ENCODE assay signal across 22 mouse cellular contexts in the genomic region with DNA sequence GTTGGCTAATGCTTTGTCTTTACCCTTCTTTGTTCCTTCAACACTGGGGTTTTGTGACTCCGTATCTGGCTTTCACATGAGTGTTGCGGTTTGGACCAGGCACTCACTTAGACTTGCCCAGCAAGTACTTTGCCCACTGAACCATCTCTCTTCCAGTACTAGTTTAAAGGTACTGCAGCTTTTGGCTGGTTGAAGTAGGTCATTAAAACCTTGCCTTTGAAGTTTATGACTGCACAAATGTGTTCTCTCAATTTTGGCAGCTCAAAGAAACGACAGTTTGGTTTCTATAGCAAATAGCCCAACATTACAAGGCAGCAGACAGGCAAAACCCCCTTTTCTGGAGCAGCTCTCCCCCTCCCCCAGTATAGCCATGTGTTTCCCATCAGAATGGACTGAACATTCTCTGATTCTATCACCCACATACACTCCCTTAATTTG. TPM values are rescaled to one million over a fixed set of nuclear protein-coding genes. Genes with fewer than 3 reads are reported as not detected.
A peak's percentile ranks its signal among the peaks of the same experiment; 100 is the strongest.
DNase-seq lines count a peak whose midpoint lies in the region; ATAC-seq and TF ChIP-seq lines count a peak whose summit lies in the region.
"Had no signal": no experiment of that assay in that cellular context is flagged by ENCODE, and none has a peak within 500 bp of the region (broad histone marks: within the 10 kb centered on the region; RNA-seq: fewer than 3 reads in every experiment).

No protein-coding gene starts in this region.

- no peaks in the 10 kb centered on the region for H3K27me3 ChIP-seq in heart, embryonic 10.5 days (ENCODE audit: insufficient read depth, poor library complexity, severe bottlenecking)
- H3K27me3 ChIP-seq in liver, adult 2 months (ENCODE audit: control insufficient read depth, insufficient read depth, low read length) = no peaks in the 10 kb centered on the region
- no peaks in the 10 kb centered on the region for H3K27me3 ChIP-seq in liver, embryonic 11.5 days (replicated peaks; ENCODE audit: control insufficient read depth, insufficient read depth, low read length)
- H3K27me3 ChIP-seq in limb, embryonic 10.5 days (ENCODE audit: low read depth, poor library complexity, severe bottlenecking) = no peaks in the 10 kb centered on the region
- no peaks in the 10 kb centered on the region for H3K27me3 ChIP-seq in hindbrain, embryonic 11.5 days (ENCODE audit: control insufficient read depth, insufficient read depth, low read length)
- H3K27me3 ChIP-seq: neural tube, embryonic 12.5 days had no signal

- no peak for TF ChIP-seq POLR2A in liver, adult 2 months (IDR thresholded peaks at IDR 0.05; ENCODE audit: extremely low read depth, insufficient read depth, low read length)

- peak overlapping the region; percentile 25; the same call in 1 of the 2 replicates for H3K9ac ChIP-seq in liver, adult 2 months (ENCODE audit: low read depth, low read length)
- no peak overlapping the region for H3K9ac ChIP-seq in liver, embryonic 11.5 days (ENCODE audit: low read depth, low read length)
- H3K9ac ChIP-seq in hindbrain, embryonic 11.5 days (ENCODE audit: low read depth, low read length) = no peak overlapping the region
- H3K9ac ChIP-seq: hindbrain, embryonic 14.5 days; neural tube, embryonic 12.5 days had no signal

- H3K27ac ChIP-seq in heart, embryonic 10.5 days = no peak overlapping the region
- no peak overlapping the region; the same call in 1 of the 2 replicates for H3K27ac ChIP-seq in liver, adult 2 months (replicated peaks; ENCODE audit: insufficient read depth, low read depth, low read length)
- H3K27ac ChIP-seq in liver, embryonic 11.5 days (ENCODE audit: low read depth, low read length) = no peak overlapping the region
- H3K27ac ChIP-seq in limb, embryonic 10.5 days = no peak overlapping the region
- H3K27ac ChIP-seq in hindbrain, embryonic 11.5 days (ENCODE audit: low read depth, low read length) = no peak overlapping the region
- H3K27ac ChIP-seq: hindbrain, embryonic 14.5 days; left cerebral cortex, adult 2 months; neural tube, embryonic 12.5 days had no signal

- H3K9me3 ChIP-seq in heart, embryonic 10.5 days = no peaks in the 10 kb centered on the region
- no peaks in the 10 kb centered on the region for H3K9me3 ChIP-seq in liver, embryonic 11.5 days (ENCODE audit: control insufficient read depth, low read length)
- no peaks in the 10 kb centered on the region for H3K9me3 ChIP-seq in limb, embryonic 10.5 days (replicated peaks)
- no peaks in the 10 kb centered on the region for H3K9me3 ChIP-seq in hindbrain, embryonic 11.5 days (ENCODE audit: control insufficient read depth, low read length)
- H3K9me3 ChIP-seq: neural tube, embryonic 12.5 days had no signal

- no peak overlapping the region for H3K4me3 ChIP-seq in heart, embryonic 10.5 days
- H3K4me3 ChIP-seq in liver, adult 2 months (ENCODE audit: insufficient read depth, low read depth, low read length) = no peak overlapping the region
- H3K4me3 ChIP-seq in liver, embryonic 11.5 days (ENCODE audit: low read depth, low read length) = no peak overlapping the region
- no peak overlapping the region for H3K4me3 ChIP-seq in limb, embryonic 10.5 days
- no peak overlapping the region for H3K4me3 ChIP-seq in hindbrain, embryonic 11.5 days (ENCODE audit: low read depth, low read length)
- H3K4me3 ChIP-seq: left cerebral cortex, adult 2 months; neural tube, embryonic 12.5 days had no signal

- peaks cover 13% of the 10 kb centered on the region; the same call in 1 of the 2 replicates for H3K79me2 ChIP-seq in liver, adult 2 months (ENCODE audit: control insufficient read depth, insufficient read depth, low read length)

- H3K4me1 ChIP-seq in heart, embryonic 10.5 days = no peaks in the 10 kb centered on the region
- peaks cover 17% of the 10 kb centered on the region; the same call in 1 of the 2 replicates for H3K4me1 ChIP-seq in liver, adult 2 months (ENCODE audit: control insufficient read depth, insufficient read depth, low read length)
- no peaks in the 10 kb centered on the region for H3K4me1 ChIP-seq in liver, embryonic 11.5 days (replicated peaks; ENCODE audit: control insufficient read depth, insufficient read depth, low read length)
- H3K4me1 ChIP-seq in limb, embryonic 10.5 days = 0 out of 2 replicates have a peak, but pooled peaks cover 5% of the 10 kb centered on the region
- no peaks in the 10 kb centered on the region for H3K4me1 ChIP-seq in hindbrain, embryonic 11.5 days (replicated peaks; ENCODE audit: control insufficient read depth, insufficient read depth, low read length)
- H3K4me1 ChIP-seq: neural tube, embryonic 12.5 days had no signal

- no peaks in the 10 kb centered on the region for H3K36me3 ChIP-seq in heart, embryonic 10.5 days
- peaks cover 5% of the 10 kb centered on the region; the same call in 1 of the 2 replicates for H3K36me3 ChIP-seq in liver, adult 2 months (ENCODE audit: control insufficient read depth, insufficient read depth, low read length)
- no peaks in the 10 kb centered on the region for H3K36me3 ChIP-seq in liver, embryonic 11.5 days (ENCODE audit: control insufficient read depth, insufficient read depth, low read length)
- no peaks in the 10 kb centered on the region for H3K36me3 ChIP-seq in limb, embryonic 10.5 days
- no peaks in the 10 kb centered on the region for H3K36me3 ChIP-seq in hindbrain, embryonic 11.5 days (ENCODE audit: control insufficient read depth, insufficient read depth, low read length)
- H3K36me3 ChIP-seq: neural tube, embryonic 12.5 days had no signal

- no peak for ATAC-seq in liver, embryonic 11.5 days (replicated peaks; ENCODE audit: low FRiP score)
- no peak for ATAC-seq in hindbrain, embryonic 11.5 days (ENCODE audit: low FRiP score)
- ATAC-seq: intestine, embryonic 16.5 days had no signal

- no peak for TF ChIP-seq CTCF in liver, adult 2 months (IDR thresholded peaks at IDR 0.05; ENCODE audit: low read depth, low read length)

- peak; percentile 61 for DNase-seq in heart, adult 11 months
- DNase-seq in heart, embryonic 10.5 days (ENCODE audit: low spot score) = no peak
- peak; percentile 80 for DNase-seq in liver, adult 2 months (ENCODE audit: extremely low read depth, low read depth, low spot score)
- DNase-seq in liver, embryonic 11.5 days (ENCODE audit: low spot score) = no peak
- DNase-seq in limb, embryonic 10.5 days (ENCODE audit: low spot score) = peak; percentile 43
- DNase-seq in cerebellum, postnatal 14 days = no peak
- no peak for DNase-seq in right cerebral cortex, adult 18-20 months
- DNase-seq in hindbrain, embryonic 11.5 days (ENCODE audit: low spot score) = no peak
- DNase-seq: cerebellum, adult 18-20 months; gastrocnemius, postnatal 25 days; heart, postnatal 14 days; liver; lung, adult 2 months; lung, postnatal 36 days; thymus, postnatal 14 days had no signal

- WGBS in heart, embryonic 10.5 days = 76% methylated on average over 3 of the region's 3 CpGs
- WGBS in liver, adult 2 months = 21% methylated on average over 3 of the region's 3 CpGs
- WGBS in liver, embryonic 11.5 days = 82% methylated on average over 3 of the region's 3 CpGs
- 57% methylated on average over 3 of the region's 3 CpGs for WGBS in limb, embryonic 10.5 days
- 95% methylated on average over 3 of the region's 3 CpGs for WGBS in hindbrain, embryonic 11.5 days

- H3K4me2 ChIP-seq in liver, embryonic 11.5 days = no peak overlapping the region
- no peak overlapping the region for H3K4me2 ChIP-seq in hindbrain, embryonic 11.5 days (replicated peaks; ENCODE audit: low read depth, low read length)
- H3K4me2 ChIP-seq: heart, embryonic 11.5 days; hindbrain, embryonic 14.5 days; midbrain, embryonic 11.5 days; neural tube, embryonic 12.5 days had no signal

RNA-seq across cellular contexts. Expression of gene Il1r1, which starts 18.7 kb away (rescaled TPM):
- 6.3 and 12.9 TPM in 2 replicates for polyA plus RNA-seq in heart, embryonic 10.5 days (2016; fragmentation: Nextera tagmentation; extraction: Ambion mirVana)
- total RNA-seq in liver, adult 2 months (2014; rRNA removed) = 9.4 and 16.0 TPM in 2 replicates
- 2.0 and 5.5 TPM in 2 replicates for polyA plus RNA-seq in liver, adult 2 months (2012; rRNA removed)
- polyA plus RNA-seq in liver, embryonic 11.5 days (2014; fragmentation: Nextera tagmentation; extraction: Ambion mirVana) = 22.0 and 23.8 TPM in 2 replicates
- polyA plus RNA-seq in limb, embryonic 10.5 days (2016; fragmentation: Nextera tagmentation; extraction: Ambion mirVana) = 0.51 and 0.60 TPM in 2 replicates
- polyA plus RNA-seq in hindbrain, embryonic 11.5 days (2014; fragmentation: Nextera tagmentation; extraction: Ambion mirVana) = 0.71 and 1.7 TPM in 2 replicates
- total RNA-seq: monocyte, adult 5-6 weeks had no signal

Comparison
In these comparisons a context has a peak if more than half of its experiments do, and no peak if none do; other contexts are left out.
1. DNase-seq: peak in heart, adult 11 months (single experiment), liver, adult 2 months (single experiment) and limb, embryonic 10.5 days (single experiment); none in heart, embryonic 10.5 days (single experiment), liver, embryonic 11.5 days (single experiment), cerebellum, postnatal 14 days (0 of 2), right cerebral cortex, adult 18-20 months (single experiment) and hindbrain, embryonic 11.5 days (single experiment).